Mouse (Mus musculus): ENCODE data around the gene Tmem100. TPM values are rescaled to one million over a fixed set of nuclear protein-coding genes. Genes with fewer than 3 reads are reported as not detected.

Tmem100 gene
- 4.0 and 6.0 TPM in 2 replicates for polyA plus RNA-seq (2012; rRNA removed)

GRCm38 (mm10) chr11:90029841-90030398, at the start of gene Tmem100:
Gene Tmem100 (plus strand): TSS chr11:90030348.

GRCm38 (mm10) chr11:90002231-90002986, 27.7 kb upstream of the Tmem100 start, which contains the start of gene Pctp:
Gene Pctp (minus strand): TSS chr11:90002894.

Other genes starting within 250 kb of the Tmem100 start
- gene Pctp, start 27.5 kb upstream of the Tmem100 start, polyA plus RNA-seq (2012; rRNA removed), result 5.1 and 6.7 TPM in 2 replicates
- gene Gm45716, start 157.3 kb downstream of the Tmem100 start, polyA plus RNA-seq (2012; rRNA removed), result 8.3 and 9.9 TPM in 2 replicates
- gene Mmd, start 219.1 kb downstream of the Tmem100 start, polyA plus RNA-seq (2012; rRNA removed), result 22.8 and 37.6 TPM in 2 replicates

Measured in central nervous system, embryonic 11.5 days (tissue).